Mouse (Mus musculus) heart, embryonic 16.5 days (tissue): ENCODE results near the gene Tkt. TPM values are rescaled to one million over a fixed set of nuclear protein-coding genes. Genes with fewer than 3 reads are reported as not detected.
"Not testable (repeated sequence)": the region's sequence is repeated elsewhere in the genome, so short reads cannot be mapped to it uniquely, and the experiment has no call there.

Experiments used
- ATAC-seq: fragments of 200-750 bp; cut with Nextera tagmentation; replicated peaks from 2 replicates; pipeline ENCODE4 v1.8.0; 2017; ENCODE audit warnings: moderate number of reproducible peaks; ENCODE audit not compliant: insufficient read depth, low FRiP score; ENCODE audit errors: extremely low read depth
- H3K27ac ChIP-seq: fragments of 300-500 bp; sonication (generic); 2 replicates; pipeline ENCODE4 v1.5.1; 2014; ENCODE audit warnings: mild to moderate bottlenecking, low read length, control low read depth, moderate library complexity
- H3K27me3 ChIP-seq: fragments of 300-500 bp; sonication (generic); 2 replicates; pipeline ENCODE4 v1.6.1; 2014; ENCODE audit warnings: low read length, mixed read lengths; ENCODE audit not compliant: control insufficient read depth, insufficient read depth
- H3K36me3 ChIP-seq: fragments of 300-500 bp; sonication (generic); 2 replicates; pipeline ENCODE4 v1.6.1; 2014; ENCODE audit not compliant: control insufficient read depth, insufficient read depth
- H3K4me1 ChIP-seq: fragments of 300-500 bp; sonication (generic); 2 replicates; pipeline ENCODE4 v1.6.1; 2014; ENCODE audit warnings: low read length, mixed read lengths; ENCODE audit not compliant: control insufficient read depth, insufficient read depth
- H3K4me2 ChIP-seq: fragments of 300-500 bp; sonication (generic); 2 replicates; pipeline ENCODE4 v1.6.1; 2014; ENCODE audit warnings: low read depth, mild to moderate bottlenecking, control low read depth, low read length
- H3K4me3 ChIP-seq: fragments of 300-500 bp; sonication (generic); 2 replicates; pipeline ENCODE4 v1.5.1; 2014; ENCODE audit warnings: mild to moderate bottlenecking, control low read depth, low read length
- H3K9ac ChIP-seq: fragments of 300-500 bp; sonication (generic); 2 replicates; pipeline ENCODE4 v1.6.1; 2014; ENCODE audit warnings: low read length, control low read depth
- H3K9me3 ChIP-seq: fragments of 300-500 bp; sonication (generic); replicated peaks from 2 replicates; pipeline ENCODE4 v1.6.1; 2016; ENCODE audit warnings: low read length; ENCODE audit not compliant: control insufficient read depth
- WGBS: fragments of 180-500 bp; shearing (Covaris S2); extraction: QIAGEN DNeasy Blood & Tissue Kit; methylation state at CpG from one replicate; pipeline ENCODE4 v1.1.7; 2014; 5-methylcytosine and 5-hydroxymethylcytosine counted together
- polyA plus RNA-seq: library from polyadenylated mRNA; unstranded; fragments of >200 nt; fragmentation: Nextera tagmentation; extraction: Ambion mirVana; gene quantifications from 2 replicates; pipeline ENCODE4 v1.2.1, GENCODE M21; 2015

Gene Tkt
- polyA plus RNA-seq, 1 experiment from 2014 or later = 93.9 TPM

DNA sequence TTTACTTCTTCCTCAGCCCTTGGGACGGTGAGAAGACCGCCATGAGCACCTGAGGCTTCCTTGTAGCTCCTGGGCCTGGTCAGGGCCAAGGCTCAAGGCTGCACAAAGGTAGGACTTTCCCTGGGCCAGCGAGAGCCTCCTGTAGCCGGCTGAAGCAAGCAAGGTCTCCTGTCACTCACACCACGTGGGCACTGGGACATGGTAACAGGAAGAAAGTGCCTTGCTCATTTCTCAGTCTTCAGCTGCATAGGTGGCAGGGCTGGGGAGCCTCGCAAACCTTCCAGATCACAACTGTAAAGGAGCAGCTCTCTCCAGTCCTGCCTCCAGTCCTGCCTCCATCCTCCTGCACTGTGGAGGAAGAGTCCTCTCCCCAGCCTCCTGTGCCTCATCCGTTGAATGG is 27.6 kb downstream of the Tkt start:
- Histone ChIP-seq H3K4me3 (no peak overlapping the region), H3K9me3 (no peaks in the 10 kb centered on the region), H3K9ac (no peak overlapping the region), H3K27ac (no peak overlapping the region), H3K27me3 (no peaks in the 10 kb centered on the region), H3K4me2 (no peak overlapping the region), H3K4me1 (peaks cover 3% of the 10 kb centered on the region), H3K36me3 (peaks cover 26% of the 10 kb centered on the region)
- WGBS = 66% methylated on average over 7 of the region's 7 CpGs
- ATAC-seq = no peak

DNA sequence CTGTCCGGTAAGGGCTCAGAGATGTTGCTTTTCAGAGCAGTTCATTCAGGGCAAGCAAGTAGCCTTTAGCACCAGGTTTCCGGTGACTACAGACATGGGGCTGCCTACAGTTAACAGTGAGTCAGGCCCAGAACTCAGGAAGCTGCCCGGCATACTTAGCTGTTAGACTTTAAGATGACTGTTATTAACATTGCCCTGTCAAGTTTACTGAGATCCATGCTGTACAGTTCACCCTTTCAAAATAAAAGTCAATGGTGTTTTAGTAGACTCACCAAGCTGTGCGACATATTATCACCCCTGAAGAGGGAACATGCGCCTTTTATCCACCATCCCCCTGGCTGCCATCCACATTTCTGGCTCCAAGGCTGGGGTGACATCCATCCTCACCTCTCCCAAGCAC is 28.1 kb downstream of the Tkt start:
- ATAC-seq = no peak
- H3K27ac ChIP-seq = no peak overlapping the region
- H3K36me3 ChIP-seq = peaks cover 22% of the 10 kb centered on the region
- no peak overlapping the region for H3K9ac ChIP-seq
- no peaks in the 10 kb centered on the region for H3K9me3 ChIP-seq
- H3K4me2 ChIP-seq = no peak overlapping the region
- H3K4me3 ChIP-seq = no peak overlapping the region
- 31% methylated on average over 5 of the region's 5 CpGs for WGBS
- H3K4me1 ChIP-seq = peaks cover 3% of the 10 kb centered on the region
- no peaks in the 10 kb centered on the region for H3K27me3 ChIP-seq

DNA sequence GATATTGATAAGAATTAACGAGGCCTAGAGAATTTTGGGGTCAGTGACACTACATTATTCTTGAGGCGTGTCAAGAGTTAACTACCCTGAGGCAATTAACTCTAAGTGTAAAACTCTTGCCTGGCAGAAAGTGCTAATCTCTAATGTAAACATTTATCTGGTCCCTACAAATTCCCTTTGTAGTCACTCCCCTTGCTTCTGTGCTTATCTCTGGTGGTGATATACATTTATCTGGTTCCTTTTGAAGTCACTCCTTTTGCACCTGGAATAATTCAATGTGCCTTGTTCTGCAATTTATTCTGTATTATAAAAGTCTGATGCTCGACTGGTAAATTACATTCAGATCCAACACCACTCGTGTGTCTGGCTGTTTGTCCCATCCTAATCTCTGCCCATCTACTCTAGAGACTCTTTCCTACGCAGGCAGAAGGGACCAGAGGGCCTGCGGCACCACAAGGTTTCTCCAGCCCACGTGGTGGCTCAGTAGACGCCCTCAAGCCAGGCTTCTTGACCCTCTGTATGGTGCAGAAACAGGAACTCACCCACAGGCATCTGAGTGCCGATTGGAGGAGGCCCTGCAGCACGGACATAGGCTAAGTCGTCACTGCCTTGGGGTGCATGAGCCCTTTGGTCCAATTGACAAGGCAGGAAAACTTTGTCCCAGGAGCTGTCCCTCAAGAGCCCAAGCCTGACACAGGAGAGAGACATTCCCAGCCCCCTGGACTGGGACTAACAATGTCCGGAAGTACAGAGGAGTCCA is 29.3 kb downstream of the Tkt start:
- not testable (repeated sequence) for H3K4me2 ChIP-seq, H3K4me1 ChIP-seq, H3K27ac ChIP-seq, H3K9me3 ChIP-seq, H3K27me3 ChIP-seq, H3K4me3 ChIP-seq, H3K9ac ChIP-seq, H3K36me3 ChIP-seq
- 13% methylated on average over 10 of the region's 12 CpGs for WGBS
- peak; percentile 25; the same call in 1 of the 2 replicates for ATAC-seq

DNA sequence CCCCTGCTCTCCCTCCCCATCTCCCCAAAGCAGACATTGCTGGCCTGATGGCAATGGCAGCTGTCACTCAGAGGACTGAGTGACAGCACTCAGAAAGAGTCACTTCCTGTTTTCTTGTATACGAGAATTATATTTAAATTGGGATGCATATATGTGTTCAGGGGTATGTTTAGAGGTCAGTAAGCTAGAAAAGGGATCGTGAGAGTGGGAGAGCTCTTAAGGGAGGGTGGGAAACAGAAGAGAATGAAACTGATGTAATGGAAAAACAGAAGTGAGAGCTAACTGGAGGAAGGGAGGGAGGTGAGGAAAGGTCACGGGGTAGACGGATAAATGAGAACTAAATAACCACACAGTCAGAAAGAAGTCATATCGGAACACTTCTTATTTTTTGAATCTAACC is 31.0 kb downstream of the Tkt start:
- no peak for ATAC-seq
- no peaks in the 10 kb centered on the region for H3K9me3 ChIP-seq
- peaks cover 4% of the 10 kb centered on the region for H3K4me1 ChIP-seq
- H3K36me3 ChIP-seq = no peaks in the 10 kb centered on the region
- no peak overlapping the region for H3K9ac ChIP-seq
- no peaks in the 10 kb centered on the region for H3K27me3 ChIP-seq
- H3K4me2 ChIP-seq = no peak overlapping the region
- H3K27ac ChIP-seq = no peak overlapping the region
- H3K4me3 ChIP-seq = no peak overlapping the region
- WGBS = 46% methylated on average over 5 of the region's 5 CpGs

DNA sequence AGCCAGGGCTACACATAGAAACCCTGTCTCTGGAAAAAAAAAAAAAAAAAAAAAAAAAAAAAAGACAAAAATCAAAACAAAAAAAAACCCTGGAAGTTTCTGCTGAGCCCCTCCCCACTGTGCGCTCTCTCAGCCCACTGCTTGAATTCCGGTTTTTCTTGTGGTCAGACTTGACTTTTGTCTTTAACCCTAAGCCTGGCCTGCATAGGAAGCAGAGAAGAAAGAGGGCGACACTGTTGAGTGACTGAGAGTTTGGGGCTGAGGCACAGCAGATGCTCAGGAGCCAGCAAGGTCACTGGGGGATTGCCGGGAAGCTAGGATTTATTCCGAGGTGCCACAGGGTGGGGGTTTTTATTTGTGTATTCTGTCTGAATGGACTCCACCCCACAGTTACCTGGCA is 31.7 kb downstream of the Tkt start:
- Histone ChIP-seq H3K27me3 (no peaks in the 10 kb centered on the region), H3K9me3 (no peaks in the 10 kb centered on the region), H3K27ac (no peak overlapping the region), H3K4me1 (peaks cover 11% of the 10 kb centered on the region), H3K9ac (no peak overlapping the region), H3K36me3 (no peaks in the 10 kb centered on the region), H3K4me2 (no peak overlapping the region), H3K4me3 (no peak overlapping the region)
- no peak for ATAC-seq
- WGBS = 34% methylated on average over 5 of the region's 5 CpGs

DNA sequence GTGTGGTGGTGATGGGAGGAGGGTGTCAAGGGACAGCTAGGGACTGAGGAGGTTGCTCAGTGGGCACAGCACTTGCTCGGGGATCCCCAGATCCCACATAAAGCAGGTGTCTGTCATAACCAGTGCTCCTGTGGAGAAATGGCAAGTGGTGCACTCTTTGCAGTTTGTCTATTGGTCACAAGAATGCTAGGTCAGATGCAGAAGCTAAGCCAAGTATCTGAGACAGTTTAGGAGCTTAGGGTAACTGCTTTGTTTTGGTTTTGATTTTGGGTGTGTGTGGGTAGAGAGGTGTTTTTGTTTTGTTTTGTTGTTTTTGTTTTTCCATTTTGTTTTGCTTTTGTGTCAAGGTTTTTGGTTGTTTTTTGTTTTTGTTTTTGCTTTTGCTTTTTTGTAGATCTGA is 33.1 kb downstream of the Tkt start:
- no peaks in the 10 kb centered on the region for H3K9me3 ChIP-seq
- H3K36me3 ChIP-seq = no peaks in the 10 kb centered on the region
- peaks cover 11% of the 10 kb centered on the region for H3K4me1 ChIP-seq
- no peak overlapping the region for H3K4me2 ChIP-seq
- no peak overlapping the region for H3K4me3 ChIP-seq
- no peak overlapping the region for H3K27ac ChIP-seq
- 92% methylated on average over 1 of the region's 1 CpGs for WGBS
- ATAC-seq = no peak
- no peaks in the 10 kb centered on the region for H3K27me3 ChIP-seq
- H3K9ac ChIP-seq = no peak overlapping the region

DNA sequence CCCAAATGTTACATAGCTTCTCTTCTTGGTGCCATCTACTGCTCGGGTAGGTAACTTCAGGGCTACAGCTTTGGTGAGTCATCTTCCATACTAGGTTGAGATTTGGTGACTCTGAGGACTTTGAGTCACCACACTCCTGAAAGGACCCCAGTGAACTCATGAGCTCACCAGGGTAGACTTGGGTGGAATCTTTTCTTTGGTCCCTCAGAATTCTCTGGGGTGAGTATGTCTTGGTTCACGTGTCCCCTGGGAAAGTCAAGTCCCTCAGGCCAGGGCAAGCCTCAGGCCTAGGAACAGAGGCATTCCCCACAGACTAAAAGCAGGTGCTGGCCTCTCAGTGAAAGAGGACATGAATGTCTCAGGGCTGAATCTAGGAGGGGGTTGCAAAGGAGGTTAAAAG is 35.9 kb downstream of the Tkt start:
- WGBS = 52% methylated on average over 2 of the region's 2 CpGs
- Histone ChIP-seq H3K27me3 (no peaks in the 10 kb centered on the region), H3K4me2 (no peak overlapping the region), H3K9me3 (no peaks in the 10 kb centered on the region), H3K9ac (no peak overlapping the region), H3K36me3 (no peaks in the 10 kb centered on the region), H3K27ac (no peak overlapping the region), H3K4me1 (peaks cover 22% of the 10 kb centered on the region), H3K4me3 (no peak overlapping the region)
- no peak for ATAC-seq

DNA sequence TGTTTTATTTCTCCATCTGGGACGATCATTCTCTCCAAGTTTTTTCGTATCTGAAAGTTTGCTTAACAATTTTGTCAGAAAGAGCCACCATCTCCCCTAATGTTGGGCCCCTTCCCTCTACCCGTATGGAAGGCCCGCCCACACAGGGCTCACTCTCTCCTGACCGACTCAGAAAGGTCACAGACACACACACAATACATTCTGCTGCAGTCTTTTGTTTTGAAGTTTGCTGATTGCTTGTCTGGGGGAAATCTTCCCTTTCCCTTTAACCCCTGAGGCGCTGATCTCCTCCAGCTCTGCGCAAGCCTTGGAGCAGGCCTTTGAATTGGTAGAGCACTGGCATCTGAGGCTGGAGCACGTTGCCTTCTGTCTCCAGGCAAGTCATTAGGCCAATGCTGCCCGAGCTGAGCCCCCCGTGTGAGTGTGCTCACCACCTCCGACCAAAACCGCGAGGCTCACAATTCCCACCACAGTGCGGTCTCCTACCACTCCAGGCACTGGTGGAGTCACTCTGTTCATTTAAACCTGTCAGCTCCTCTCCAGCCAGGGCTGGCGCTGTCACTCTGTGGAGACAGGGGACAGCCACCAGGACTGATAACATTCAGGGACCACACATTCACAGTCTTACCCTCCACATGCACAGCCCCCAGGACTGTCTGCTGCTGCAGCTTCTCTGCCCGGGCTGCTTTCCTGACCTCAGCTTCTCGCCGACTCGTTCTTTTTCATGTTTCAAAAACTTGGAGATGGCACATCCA is 36.5 kb downstream of the Tkt start:
- Histone ChIP-seq H3K4me1 (peaks cover 22% of the 10 kb centered on the region), H3K36me3 (no peaks in the 10 kb centered on the region), H3K4me3 (no peak overlapping the region), H3K9me3 (no peaks in the 10 kb centered on the region), H3K27ac (peak overlapping the region; percentile 23; the same call in 1 of the 2 replicates), H3K9ac (peak overlapping the region; percentile 57), H3K4me2 (peak overlapping the region; percentile 43; the same call in 1 of the 2 replicates), H3K27me3 (no peaks in the 10 kb centered on the region)
- peak; percentile 52; the same call in 1 of the 2 replicates for ATAC-seq
- 25% methylated on average over 19 of the region's 19 CpGs for WGBS

DNA sequence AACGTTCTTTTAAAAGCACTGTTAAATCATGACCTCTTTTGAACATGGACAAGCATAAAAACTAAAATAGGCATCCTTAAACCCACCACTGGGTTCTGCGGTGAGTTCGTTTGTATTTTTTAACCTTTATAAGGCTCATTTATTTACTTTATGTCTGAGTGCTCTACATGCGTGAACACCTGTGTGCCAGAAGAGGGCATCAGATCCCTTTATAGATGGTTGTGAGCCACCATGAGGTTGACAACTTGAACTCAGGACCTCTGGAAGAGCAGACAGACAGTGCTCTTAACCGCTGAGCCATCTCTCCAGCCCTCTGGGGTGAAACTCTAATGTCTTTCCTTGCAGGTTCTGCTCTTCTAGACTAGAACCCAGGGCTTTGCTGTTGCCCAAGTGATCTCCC is 37.2 kb downstream of the Tkt start:
- Histone ChIP-seq H3K9ac (no peak overlapping the region; the same call in 1 of the 2 replicates), H3K4me2 (peak overlapping the region; percentile 43; the same call in 1 of the 2 replicates), H3K27me3 (no peaks in the 10 kb centered on the region), H3K27ac (no peak overlapping the region; the same call in 1 of the 2 replicates), H3K4me3 (no peak overlapping the region), H3K36me3 (no peaks in the 10 kb centered on the region), H3K9me3 (no peaks in the 10 kb centered on the region), H3K4me1 (peaks cover 22% of the 10 kb centered on the region)
- WGBS = 74% methylated on average over 5 of the region's 5 CpGs
- ATAC-seq = no peak
